10 mouse cellular contexts compared by ENCODE assay signal in genomic region chr17:85867945-85868616, GRCm38 (mm10).
DNase-seq lines count a peak whose midpoint lies in the region; ATAC-seq and TF ChIP-seq lines count a peak whose summit lies in the region.
"Had no signal": no experiment of that assay in that cellular context is flagged by ENCODE, and none has a peak within 500 bp of the region (broad histone marks: within the 10 kb centered on the region; RNA-seq: fewer than 3 reads in every experiment).

No protein-coding gene starts in this region.

- no peak for TF ChIP-seq EP300 in MEL (IDR thresholded peaks at IDR 0.05; ENCODE audit: low read depth in 1 of 2, low read length in 2 of 2)

- no peak for ATAC-seq in intestine, embryonic 14.5 days (replicated peaks; ENCODE audit: low FRiP score, low TSS enrichment, low read depth)
- no peak for ATAC-seq in intestine, postnatal 0 days
- peak; percentile 21; the same call in 1 of the 2 replicates for ATAC-seq in hindbrain, postnatal 0 days
- ATAC-seq in limb, embryonic 13.5 days (ENCODE audit: low FRiP score, low read depth) = 0 out of 2 replicates have a peak, but pooled peaks have one; percentile 18
- ATAC-seq: activated CD4-positive, CD25-positive, alpha-beta regulatory T cell, adult 4 months had no signal

- TF ChIP-seq POLR2A in MEL (IDR thresholded peaks at IDR 0.05; ENCODE audit: control insufficient read depth in 1 of 2, insufficient read depth in 1 of 2, low read depth in 1 of 2, low read length in 2 of 2, poor library complexity in 1 of 2) = no peak

- 0 out of 2 replicates have a peak overlapping the region, but pooled peaks have one; percentile 30 for H3K27ac ChIP-seq in intestine, embryonic 14.5 days (ENCODE audit: low read depth)
- no peak overlapping the region for H3K27ac ChIP-seq in intestine, postnatal 0 days (ENCODE audit: low read depth, low read length)
- H3K27ac ChIP-seq in MEL (ENCODE audit: control insufficient read depth, low read depth, low read length) = no peak overlapping the region
- no peak overlapping the region for H3K27ac ChIP-seq in hindbrain, postnatal 0 days
- peak overlapping the region; percentile 85; the same call in 1 of the 2 replicates for H3K27ac ChIP-seq in limb, embryonic 13.5 days

- DNase-seq in intestine, embryonic 14.5 days (ENCODE audit: low spot score) = no peak
- DNase-seq in MEL (ENCODE audit: low read depth, low spot score) = no peak
- DNase-seq in hindbrain, postnatal 0 days (ENCODE audit: low spot score) = no peak
- no peak for DNase-seq in frontal cortex, postnatal 36 days (ENCODE audit: low spot score in 2 of 2)
- no peak for DNase-seq in thymus, postnatal 0 days (ENCODE audit: low spot score)
- no peak for DNase-seq in adrenal gland, postnatal 4 days (ENCODE audit: low spot score in 2 of 2)
- DNase-seq: layer of hippocampus, adult 9-11 months had no signal

- 71% methylated on average over 12 of the region's 12 CpGs for WGBS in intestine, embryonic 14.5 days
- 72% methylated on average over 12 of the region's 12 CpGs for WGBS in intestine, postnatal 0 days
- WGBS in hindbrain, postnatal 0 days = 87% methylated on average over 12 of the region's 12 CpGs
- 75% methylated on average over 12 of the region's 12 CpGs for WGBS in limb, embryonic 13.5 days

- H3K79me2 ChIP-seq in MEL (ENCODE audit: control insufficient read depth, insufficient read depth, low read length, poor library complexity) = no peaks in the 10 kb centered on the region

- no peaks in the 10 kb centered on the region for H3K36me3 ChIP-seq in intestine, embryonic 14.5 days (ENCODE audit: control insufficient read depth, insufficient read depth, low read length)
- no peaks in the 10 kb centered on the region for H3K36me3 ChIP-seq in intestine, postnatal 0 days (ENCODE audit: control insufficient read depth, insufficient read depth)
- no peaks in the 10 kb centered on the region for H3K36me3 ChIP-seq in MEL (ENCODE audit: control insufficient read depth in 1 of 2, insufficient read depth in 2 of 2, low read length in 2 of 2)
- H3K36me3 ChIP-seq in hindbrain, postnatal 0 days (ENCODE audit: insufficient read depth, low read length) = no peaks in the 10 kb centered on the region
- H3K36me3 ChIP-seq in limb, embryonic 13.5 days = no peaks in the 10 kb centered on the region

- H3K9ac ChIP-seq in intestine, embryonic 14.5 days (ENCODE audit: low read length) = no peak overlapping the region
- H3K9ac ChIP-seq in intestine, postnatal 0 days (ENCODE audit: low read depth, low read length) = no peak overlapping the region
- no peak overlapping the region for H3K9ac ChIP-seq in MEL (ENCODE audit: control insufficient read depth, low read depth, low read length, poor library complexity, severe bottlenecking)
- no peak overlapping the region for H3K9ac ChIP-seq in hindbrain, postnatal 0 days (replicated peaks; ENCODE audit: low read length)
- H3K9ac ChIP-seq in limb, embryonic 13.5 days = no peak overlapping the region

- TF ChIP-seq CTCF in intestine, postnatal 0 days (IDR thresholded peaks at IDR 0.05; ENCODE audit: low read depth) = no peak
- TF ChIP-seq CTCF in MEL (IDR thresholded peaks at IDR 0.05 in 2 of 3, conservative IDR thresholded peaks at IDR 0.05 in 1 of 3; ENCODE audit: control insufficient read depth in 1 of 3, insufficient read depth in 1 of 3, low read depth in 2 of 3, low read length in 3 of 3, poor library complexity in 1 of 3, severe bottlenecking in 1 of 3) = no peak
- TF ChIP-seq CTCF in hindbrain, postnatal 0 days (IDR thresholded peaks at IDR 0.05; ENCODE audit: low read depth) = no peak

- peaks cover 10% of the 10 kb centered on the region for H3K4me1 ChIP-seq in intestine, embryonic 14.5 days (replicated peaks; ENCODE audit: control insufficient read depth, insufficient read depth, low read length)
- no peaks in the 10 kb centered on the region for H3K4me1 ChIP-seq in intestine, postnatal 0 days (replicated peaks; ENCODE audit: control insufficient read depth, insufficient read depth, low read length)
- H3K4me1 ChIP-seq in MEL (ENCODE audit: control insufficient read depth in 1 of 2, insufficient read depth in 2 of 2, low read length in 2 of 2) = no peaks in the 10 kb centered on the region
- H3K4me1 ChIP-seq in hindbrain, postnatal 0 days (ENCODE audit: insufficient read depth, low read length) = peaks cover 4% of the 10 kb centered on the region; the same call in 1 of the 2 replicates
- H3K4me1 ChIP-seq in limb, embryonic 13.5 days = peaks cover 49% of the 10 kb centered on the region

- H3K27me3 ChIP-seq in intestine, embryonic 14.5 days (replicated peaks; ENCODE audit: control insufficient read depth, insufficient read depth, low read length) = no peaks in the 10 kb centered on the region
- no peaks in the 10 kb centered on the region for H3K27me3 ChIP-seq in intestine, postnatal 0 days (replicated peaks; ENCODE audit: control insufficient read depth, insufficient read depth, low read length)
- no peaks in the 10 kb centered on the region for H3K27me3 ChIP-seq in MEL (ENCODE audit: control insufficient read depth in 1 of 2, insufficient read depth in 2 of 2, low read length in 2 of 2)
- no peaks in the 10 kb centered on the region; the same call in 1 of the 2 replicates for H3K27me3 ChIP-seq in hindbrain, postnatal 0 days (ENCODE audit: insufficient read depth, low read length)
- peaks cover 37% of the 10 kb centered on the region for H3K27me3 ChIP-seq in limb, embryonic 13.5 days

- no peaks in the 10 kb centered on the region for H3K9me3 ChIP-seq in intestine, embryonic 14.5 days (ENCODE audit: control insufficient read depth, low read length)
- H3K9me3 ChIP-seq in intestine, postnatal 0 days (ENCODE audit: control insufficient read depth) = no peaks in the 10 kb centered on the region
- no peaks in the 10 kb centered on the region for H3K9me3 ChIP-seq in MEL (replicated peaks; ENCODE audit: insufficient read depth, low read length)
- no peaks in the 10 kb centered on the region for H3K9me3 ChIP-seq in hindbrain, postnatal 0 days (ENCODE audit: low read length)
- H3K9me3 ChIP-seq in limb, embryonic 13.5 days = no peaks in the 10 kb centered on the region

- no peak for TF ChIP-seq RAD21 in MEL (IDR thresholded peaks at IDR 0.05; ENCODE audit: low read depth, low read length)

- H3K4me2 ChIP-seq in intestine, embryonic 14.5 days (ENCODE audit: low read length) = no peak overlapping the region
- H3K4me2 ChIP-seq in intestine, postnatal 0 days (replicated peaks; ENCODE audit: low read depth) = no peak overlapping the region
- H3K4me2 ChIP-seq in hindbrain, postnatal 0 days (ENCODE audit: low read depth, low read length) = no peak overlapping the region
- H3K4me2 ChIP-seq in limb, embryonic 13.5 days (replicated peaks) = no peak overlapping the region

- H3K4me3 ChIP-seq in intestine, embryonic 14.5 days (ENCODE audit: low read depth, low read length) = no peak overlapping the region
- no peak overlapping the region for H3K4me3 ChIP-seq in intestine, postnatal 0 days (ENCODE audit: low read depth, low read length)
- H3K4me3 ChIP-seq in MEL (ENCODE audit: control insufficient read depth in 1 of 2, insufficient read depth in 1 of 2, low read depth in 2 of 2, low read length in 2 of 2) = no peak overlapping the region
- H3K4me3 ChIP-seq in hindbrain, postnatal 0 days (ENCODE audit: low read length) = no peak overlapping the region
- no peak overlapping the region for H3K4me3 ChIP-seq in limb, embryonic 13.5 days

TF ChIP-seq in MEL, 35 proteins besides CTCF, POLR2A, EP300 and RAD21:
- TF ChIP-seq MEF2A (IDR thresholded peaks at IDR 0.05; ENCODE audit: extremely low read depth, insufficient replicate concordance, low read depth, low read length, poor library complexity, severe bottlenecking) (no peak), NRF1 (IDR thresholded peaks at IDR 0.05; ENCODE audit: insufficient read depth, low read depth, low read length, poor library complexity, severe bottlenecking) (0 out of 2 replicates have a peak, but pooled peaks have one; percentile 31)

Comparison
In these comparisons a context has a peak if more than half of its experiments do, and no peak if none do; other contexts are left out.
1. H3K27ac ChIP-seq: peak in intestine, embryonic 14.5 days (single experiment) and limb, embryonic 13.5 days (single experiment); none in intestine, postnatal 0 days (single experiment), MEL (single experiment) and hindbrain, postnatal 0 days (single experiment).
2. ATAC-seq: peak in hindbrain, postnatal 0 days (single experiment) and limb, embryonic 13.5 days (single experiment); none in intestine, embryonic 14.5 days (single experiment) and intestine, postnatal 0 days (single experiment).